Mouse (Mus musculus): ENCODE data around the gene Mapk1ip1l. TPM values are rescaled to one million over a fixed set of nuclear protein-coding genes. Genes with fewer than 3 reads are reported as not detected.

The Mapk1ip1l gene
- polyA plus RNA-seq, 1 experiment from 2014 or later: 53.8 TPM

DNA sequence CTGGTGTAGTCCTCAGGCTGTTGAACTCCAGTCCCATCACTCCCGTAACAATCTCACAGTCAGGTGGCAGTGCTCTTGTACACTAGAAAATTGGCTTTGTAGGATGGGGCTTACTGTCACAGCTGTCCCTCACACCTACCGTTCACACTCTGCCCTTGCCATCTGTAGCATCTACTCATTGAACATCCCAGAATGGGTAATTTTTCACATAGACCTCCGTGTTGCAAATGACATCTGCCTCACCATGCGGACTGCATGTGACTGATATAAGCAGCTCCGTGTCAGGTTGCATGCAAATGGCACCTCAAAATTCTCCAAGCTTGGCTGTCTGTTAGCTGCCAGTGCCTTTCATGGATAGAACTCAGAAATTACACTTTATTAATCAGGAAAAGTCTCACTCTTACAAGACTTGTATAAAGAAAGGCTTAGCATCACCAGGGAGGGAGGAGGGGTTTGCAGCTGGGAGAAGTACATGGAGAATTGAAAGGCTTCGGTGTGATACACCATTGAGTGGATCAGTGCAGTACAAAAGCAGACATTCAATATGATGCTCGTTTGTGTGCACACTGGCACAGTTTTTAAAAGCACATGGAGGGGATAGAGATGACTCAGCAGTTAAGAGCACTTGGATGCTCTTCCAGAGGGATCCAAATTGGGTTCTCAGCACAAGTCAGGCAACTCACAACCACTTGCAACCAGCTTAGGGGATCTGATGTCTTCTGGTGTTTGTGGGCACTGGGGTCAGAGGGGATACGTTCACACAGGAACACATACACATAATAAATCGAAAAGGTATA is 28.1 kb downstream of the Mapk1ip1l start:
- Histone ChIP-seq H3K4me1 (ENCODE audit: control insufficient read depth in 2 of 2, insufficient read depth in 2 of 2, low read length in 2 of 2) (no peaks in the 10 kb centered on the region), H3K27ac (replicated peaks in 1 of 2; ENCODE audit: control insufficient read depth in 1 of 2, insufficient read depth in 1 of 2, low read depth in 2 of 2, low read length in 2 of 2) (no peak overlapping the region), H3K9me3 (ENCODE audit: control insufficient read depth, low read length) (no peaks in the 10 kb centered on the region), H3K4me2 (ENCODE audit: low read length) (no peak overlapping the region), H3K27me3 (ENCODE audit: control insufficient read depth, insufficient read depth, low read length) (no peaks in the 10 kb centered on the region), H3K4me3 (ENCODE audit: control insufficient read depth in 1 of 2, insufficient read depth in 1 of 2, low read depth in 1 of 2, low read length in 2 of 2) (no peak overlapping the region), H3K9ac (ENCODE audit: low read length) (no peak overlapping the region), H3K36me3 (ENCODE audit: control insufficient read depth, insufficient read depth, low read length) (peaks cover 11% of the 10 kb centered on the region)
- ATAC-seq (ENCODE audit: insufficient number of reproducible peaks, insufficient read depth, low FRiP score, low read depth): no peak
- WGBS: 90% methylated on average over 9 of the region's 9 CpGs

GRCm38 (mm10) chr14:47327347-47327746 is 29.3 kb downstream of the Mapk1ip1l start:
- no peak for ATAC-seq (ENCODE audit: insufficient number of reproducible peaks, insufficient read depth, low FRiP score, low read depth)
- Histone ChIP-seq H3K4me2 (ENCODE audit: low read length) (no peak overlapping the region), H3K27ac (replicated peaks in 1 of 2; ENCODE audit: control insufficient read depth in 1 of 2, insufficient read depth in 1 of 2, low read depth in 2 of 2, low read length in 2 of 2) (no peak overlapping the region), H3K9ac (ENCODE audit: low read length) (no peak overlapping the region), H3K36me3 (ENCODE audit: control insufficient read depth, insufficient read depth, low read length) (peaks cover 9% of the 10 kb centered on the region), H3K4me3 (ENCODE audit: control insufficient read depth in 1 of 2, insufficient read depth in 1 of 2, low read depth in 1 of 2, low read length in 2 of 2) (no peak overlapping the region), H3K4me1 (ENCODE audit: control insufficient read depth in 2 of 2, insufficient read depth in 2 of 2, low read length in 2 of 2) (no peaks in the 10 kb centered on the region), H3K9me3 (ENCODE audit: control insufficient read depth, low read length) (no peaks in the 10 kb centered on the region), H3K27me3 (ENCODE audit: control insufficient read depth, insufficient read depth, low read length) (no peaks in the 10 kb centered on the region)
- WGBS: 88% methylated on average over 5 of the region's 5 CpGs

DNA sequence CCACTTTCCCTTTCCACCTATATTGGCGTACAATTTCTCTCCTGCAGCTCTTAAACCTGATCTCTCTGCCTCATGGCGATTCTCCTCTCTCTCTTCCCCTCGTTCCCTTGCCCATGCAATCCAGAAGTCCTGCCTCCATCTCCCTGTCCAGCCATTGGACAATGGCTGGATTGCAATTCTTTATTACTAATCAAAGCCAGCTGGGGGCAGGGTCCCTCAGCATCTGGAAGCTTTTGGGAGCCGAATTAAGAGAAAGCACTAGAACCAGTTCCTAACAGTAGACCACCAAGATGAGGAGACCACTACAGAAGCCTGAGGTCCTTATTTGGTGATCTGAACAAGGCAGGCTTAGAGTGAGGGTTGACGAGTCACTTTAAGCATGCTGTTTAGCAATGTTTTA is 33.9 kb downstream of the Mapk1ip1l start:
- Histone ChIP-seq H3K9ac (ENCODE audit: low read length) (no peak overlapping the region), H3K27ac (replicated peaks in 1 of 2; ENCODE audit: control insufficient read depth in 1 of 2, insufficient read depth in 1 of 2, low read depth in 2 of 2, low read length in 2 of 2) (no peak overlapping the region), H3K4me1 (ENCODE audit: control insufficient read depth in 2 of 2, insufficient read depth in 2 of 2, low read length in 2 of 2) (no peaks in the 10 kb centered on the region), H3K4me2 (ENCODE audit: low read length) (no peak overlapping the region), H3K27me3 (ENCODE audit: control insufficient read depth, insufficient read depth, low read length) (no peaks in the 10 kb centered on the region), H3K9me3 (ENCODE audit: control insufficient read depth, low read length) (no peaks in the 10 kb centered on the region), H3K36me3 (ENCODE audit: control insufficient read depth, insufficient read depth, low read length) (no peaks in the 10 kb centered on the region), H3K4me3 (ENCODE audit: control insufficient read depth in 1 of 2, insufficient read depth in 1 of 2, low read depth in 1 of 2, low read length in 2 of 2) (no peak overlapping the region)
- ATAC-seq (ENCODE audit: insufficient number of reproducible peaks, insufficient read depth, low FRiP score, low read depth): no peak
- 57% methylated on average over 5 of the region's 5 CpGs for WGBS

DNA sequence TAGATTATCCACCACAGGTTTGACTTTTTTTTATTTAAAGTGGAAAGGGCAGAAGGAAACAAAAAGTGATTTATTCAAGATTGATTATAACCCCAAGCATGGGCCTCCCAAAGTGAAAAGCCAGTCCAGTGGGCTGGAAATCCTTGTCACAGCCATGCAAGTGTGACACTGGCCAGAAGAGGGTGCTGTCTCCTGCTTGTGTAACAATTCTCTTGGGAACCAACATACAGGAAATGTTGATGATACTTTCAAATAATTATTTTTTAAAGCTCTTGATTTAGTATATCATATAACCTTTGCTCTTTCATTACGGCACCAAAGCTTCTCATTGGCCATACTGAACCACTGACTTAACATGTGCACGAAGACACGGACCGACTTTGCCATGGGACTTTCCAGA is 36.8 kb downstream of the Mapk1ip1l start:
- H3K27ac ChIP-seq (replicated peaks in 1 of 2; ENCODE audit: control insufficient read depth in 1 of 2, insufficient read depth in 1 of 2, low read depth in 2 of 2, low read length in 2 of 2): no peak overlapping the region

DNA sequence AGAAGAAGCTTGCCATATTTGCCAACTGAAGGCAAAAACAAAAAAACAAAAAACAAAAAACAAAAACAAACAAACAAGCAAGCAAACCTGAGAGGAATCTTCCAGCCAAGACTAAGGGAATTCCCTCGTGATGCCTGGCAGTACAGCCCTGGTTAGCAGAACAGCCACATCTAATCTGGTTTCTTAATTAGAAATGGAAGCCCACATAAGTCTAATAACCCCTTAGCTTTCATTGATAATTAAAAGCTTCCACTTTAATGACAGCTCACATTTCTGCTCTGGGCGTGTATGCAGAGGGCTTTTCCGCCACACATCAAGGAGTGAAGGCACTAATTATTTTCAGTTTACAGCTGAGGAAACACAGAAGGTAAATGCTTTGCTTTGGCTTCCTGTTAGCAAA is 37.2 kb downstream of the Mapk1ip1l start:
- WGBS: 69% methylated on average over 3 of the region's 3 CpGs
- no peaks in the 10 kb centered on the region for H3K4me1 ChIP-seq (ENCODE audit: control insufficient read depth in 2 of 2, insufficient read depth in 2 of 2, low read length in 2 of 2)
- H3K9me3 ChIP-seq (ENCODE audit: control insufficient read depth, low read length): no peaks in the 10 kb centered on the region
- no peaks in the 10 kb centered on the region for H3K27me3 ChIP-seq (ENCODE audit: control insufficient read depth, insufficient read depth, low read length)
- H3K27ac ChIP-seq (replicated peaks in 1 of 2; ENCODE audit: control insufficient read depth in 1 of 2, insufficient read depth in 1 of 2, low read depth in 2 of 2, low read length in 2 of 2): no peak overlapping the region
- no peaks in the 10 kb centered on the region for H3K36me3 ChIP-seq (ENCODE audit: control insufficient read depth, insufficient read depth, low read length)
- no peak overlapping the region for H3K9ac ChIP-seq (ENCODE audit: low read length)
- ATAC-seq (ENCODE audit: insufficient number of reproducible peaks, insufficient read depth, low FRiP score, low read depth): no peak
- H3K4me2 ChIP-seq (ENCODE audit: low read length): no peak overlapping the region
- H3K4me3 ChIP-seq (ENCODE audit: control insufficient read depth in 1 of 2, insufficient read depth in 1 of 2, low read depth in 1 of 2, low read length in 2 of 2): no peak overlapping the region

More for the DNA sequence above, 36.8 kb downstream of the Mapk1ip1l start:
- Histone ChIP-seq H3K9me3 (ENCODE audit: control insufficient read depth, low read length) (no peaks in the 10 kb centered on the region), H3K9ac (ENCODE audit: low read length) (no peak overlapping the region), H3K36me3 (ENCODE audit: control insufficient read depth, insufficient read depth, low read length) (no peaks in the 10 kb centered on the region), H3K4me2 (ENCODE audit: low read length) (no peak overlapping the region), H3K4me3 (ENCODE audit: control insufficient read depth in 1 of 2, insufficient read depth in 1 of 2, low read depth in 1 of 2, low read length in 2 of 2) (no peak overlapping the region), H3K4me1 (ENCODE audit: control insufficient read depth in 2 of 2, insufficient read depth in 2 of 2, low read length in 2 of 2) (no peaks in the 10 kb centered on the region), H3K27me3 (ENCODE audit: control insufficient read depth, insufficient read depth, low read length) (no peaks in the 10 kb centered on the region)
- ATAC-seq (ENCODE audit: insufficient number of reproducible peaks, insufficient read depth, low FRiP score, low read depth): no peak
- 71% methylated on average over 4 of the region's 4 CpGs for WGBS

GRCm38 (mm10) chr14:47340231-47340925 is 42.3 kb downstream of the Mapk1ip1l start:
- Histone ChIP-seq H3K9ac (ENCODE audit: low read length) (no peak overlapping the region), H3K27me3 (ENCODE audit: control insufficient read depth, insufficient read depth, low read length) (no peaks in the 10 kb centered on the region), H3K36me3 (ENCODE audit: control insufficient read depth, insufficient read depth, low read length) (no peaks in the 10 kb centered on the region), H3K4me1 (ENCODE audit: control insufficient read depth in 2 of 2, insufficient read depth in 2 of 2, low read length in 2 of 2) (no peaks in the 10 kb centered on the region), H3K9me3 (ENCODE audit: control insufficient read depth, low read length) (no peaks in the 10 kb centered on the region), H3K4me3 (ENCODE audit: control insufficient read depth in 1 of 2, insufficient read depth in 1 of 2, low read depth in 1 of 2, low read length in 2 of 2) (no peak overlapping the region), H3K4me2 (ENCODE audit: low read length) (no peak overlapping the region), H3K27ac (replicated peaks in 1 of 2; ENCODE audit: control insufficient read depth in 1 of 2, insufficient read depth in 1 of 2, low read depth in 2 of 2, low read length in 2 of 2) (no peak overlapping the region)
- ATAC-seq (ENCODE audit: insufficient number of reproducible peaks, insufficient read depth, low FRiP score, low read depth): no peak
- 76% methylated on average over 10 of the region's 10 CpGs for WGBS

DNA sequence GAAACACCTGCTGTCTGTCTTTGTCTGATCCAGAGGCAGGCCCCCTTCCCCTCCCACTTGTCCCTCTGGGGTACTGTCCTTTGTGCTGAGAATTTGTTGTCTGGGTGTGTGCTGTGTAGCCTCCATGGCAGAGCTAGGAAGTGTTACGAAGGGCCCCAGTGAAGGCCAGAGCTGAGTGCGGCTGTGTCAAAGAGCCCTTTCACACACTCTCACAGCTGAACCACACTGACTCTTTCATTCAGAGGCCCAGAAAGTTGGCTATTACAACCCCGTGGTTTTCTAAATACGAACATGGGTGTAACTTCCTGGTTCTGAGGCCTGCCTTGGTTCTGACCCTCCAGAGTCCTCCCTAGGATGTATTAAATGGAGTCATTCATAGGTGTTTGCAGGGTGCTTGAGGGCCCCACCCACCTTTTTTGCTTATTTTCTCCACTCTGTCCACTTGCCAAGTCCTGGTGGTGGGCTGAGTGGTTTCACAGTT is 43.8 kb downstream of the Mapk1ip1l start:
- Histone ChIP-seq H3K27ac (replicated peaks in 1 of 2; ENCODE audit: control insufficient read depth in 1 of 2, insufficient read depth in 1 of 2, low read depth in 2 of 2, low read length in 2 of 2) (no peak overlapping the region), H3K4me2 (ENCODE audit: low read length) (no peak overlapping the region), H3K36me3 (ENCODE audit: control insufficient read depth, insufficient read depth, low read length) (no peaks in the 10 kb centered on the region), H3K27me3 (ENCODE audit: control insufficient read depth, insufficient read depth, low read length) (no peaks in the 10 kb centered on the region), H3K4me1 (ENCODE audit: control insufficient read depth in 2 of 2, insufficient read depth in 2 of 2, low read length in 2 of 2) (no peaks in the 10 kb centered on the region), H3K9me3 (ENCODE audit: control insufficient read depth, low read length) (no peaks in the 10 kb centered on the region), H3K9ac (ENCODE audit: low read length) (no peak overlapping the region), H3K4me3 (ENCODE audit: control insufficient read depth in 1 of 2, insufficient read depth in 1 of 2, low read depth in 1 of 2, low read length in 2 of 2) (no peak overlapping the region)
- WGBS: 75% methylated on average over 4 of the region's 4 CpGs
- no peak for ATAC-seq (ENCODE audit: insufficient number of reproducible peaks, insufficient read depth, low FRiP score, low read depth)

Data from heart, embryonic 14.5 days (tissue).